Mouse (Mus musculus): ENCODE data around the gene Zfp708.
"Not testable (repeated sequence)": the region's sequence is repeated elsewhere in the genome, so short reads cannot be mapped to it uniquely, and the experiment has no call there.

Gene Zfp708

GRCm38 (mm10) chr13:67097876-67098275 is at the start of gene Zfp708:
Gene Zfp708 (minus strand): TSS chr13:67097976.
- in situ Hi-C loops (cut with MboI; ENCODE audit: low sequenced_read_pairs) = no loop called here

GRCm38 (mm10) chr13:67128038-67128721 is 30.4 kb upstream of the Zfp708 start:
- in situ Hi-C loops (cut with MboI; ENCODE audit: low sequenced_read_pairs) = no loop called here

- in situ Hi-C loops (cut with MboI; ENCODE audit: low sequenced_read_pairs) = not testable (repeated sequence)
Measured at GRCm38 (mm10) chr13:67127507-67127906, 29.7 kb upstream of the Zfp708 start.

GRCm38 (mm10) chr13:67124460-67124859 is 26.7 kb upstream of the Zfp708 start:
- in situ Hi-C loops (cut with MboI; ENCODE audit: low sequenced_read_pairs) = no loop called here

- in situ Hi-C loops (cut with MboI; ENCODE audit: low sequenced_read_pairs) = not testable (repeated sequence)
Measured at GRCm38 (mm10) chr13:67121360-67121759, 23.6 kb upstream of the Zfp708 start, which contains the start of gene Zfp759. Gene Zfp759 (plus strand): TSS chr13:67121660.

GRCm38 (mm10) chr13:67116163-67116562 is 18.4 kb upstream of the Zfp708 start, which contains the start of gene Rslcan18:
Gene Rslcan18 (minus strand): TSS chr13:67116263.
- in situ Hi-C loops (cut with MboI; ENCODE audit: low sequenced_read_pairs) = not testable (repeated sequence)

- in situ Hi-C loops (cut with MboI; ENCODE audit: low sequenced_read_pairs) = no loop called here
Measured at GRCm38 (mm10) chr13:67113287-67113686, 15.5 kb upstream of the Zfp708 start.

- in situ Hi-C loops (cut with MboI; ENCODE audit: low sequenced_read_pairs) = no loop called here
Measured at GRCm38 (mm10) chr13:67112096-67112495, 14.3 kb upstream of the Zfp708 start.

- in situ Hi-C loops (cut with MboI; ENCODE audit: low sequenced_read_pairs) = no loop called here
Measured at GRCm38 (mm10) chr13:67108821-67109206, 11.0 kb upstream of the Zfp708 start.

- in situ Hi-C loops (cut with MboI; ENCODE audit: low sequenced_read_pairs) = no loop called here
Measured at GRCm38 (mm10) chr13:67108194-67108820, 10.5 kb upstream of the Zfp708 start, which contains the start of gene Gm28557. Gene Gm28557 (minus strand): TSS chr13:67108604.

- in situ Hi-C loops (cut with MboI; ENCODE audit: low sequenced_read_pairs) = no loop called here
Measured at GRCm38 (mm10) chr13:67107681-67108080, 9.9 kb upstream of the Zfp708 start.

GRCm38 (mm10) chr13:67090154-67090553 is 7.6 kb downstream of the Zfp708 start:
- in situ Hi-C loops (cut with MboI; ENCODE audit: low sequenced_read_pairs) = no loop called here

GRCm38 (mm10) chr13:67081946-67082345 is 15.8 kb downstream of the Zfp708 start:
- in situ Hi-C loops (cut with MboI; ENCODE audit: low sequenced_read_pairs) = no loop called here

- in situ Hi-C loops (cut with MboI; ENCODE audit: low sequenced_read_pairs) = no loop called here
Measured at GRCm38 (mm10) chr13:67081142-67081713, 16.5 kb downstream of the Zfp708 start.

GRCm38 (mm10) chr13:67077244-67077643 is 20.5 kb downstream of the Zfp708 start:
- in situ Hi-C loops (cut with MboI; ENCODE audit: low sequenced_read_pairs) = no loop called here

GRCm38 (mm10) chr13:67072786-67073185 is 25.0 kb downstream of the Zfp708 start:
- in situ Hi-C loops (cut with MboI; ENCODE audit: low sequenced_read_pairs) = no loop called here

GRCm38 (mm10) chr13:67065386-67065785 is 32.4 kb downstream of the Zfp708 start:
- in situ Hi-C loops (cut with MboI; ENCODE audit: low sequenced_read_pairs) = no loop called here

- in situ Hi-C loops (cut with MboI; ENCODE audit: low sequenced_read_pairs) = no loop called here
Measured at GRCm38 (mm10) chr13:67062427-67062826, 35.3 kb downstream of the Zfp708 start.

- in situ Hi-C loops (cut with MboI; ENCODE audit: low sequenced_read_pairs) = no loop called here
Measured at GRCm38 (mm10) chr13:67060786-67061358, 36.9 kb downstream of the Zfp708 start, which contains the start of gene Zfp712. Gene Zfp712 (minus strand): TSS chr13:67061170.

- in situ Hi-C loops (cut with MboI; ENCODE audit: low sequenced_read_pairs) = no loop called here
Measured at GRCm38 (mm10) chr13:67060161-67060785, 37.5 kb downstream of the Zfp708 start.
